Mouse (Mus musculus): Measurements from ENCODE around the gene Rhd.
"Not testable (repeated sequence)": the region's sequence is repeated elsewhere in the genome, so short reads cannot be mapped to it uniquely, and the experiment has no call there.

Rhd gene

GRCm38 (mm10) chr4:134863937-134864729 lies at the start of gene Rhd:
TSS of gene Rhd (plus strand) at chr4:134864536.
- DNase-seq: no peak

GRCm38 (mm10) chr4:134817706-134818105 lies 46.6 kb upstream of the Rhd start:
- DNase-seq: no peak

GRCm38 (mm10) chr4:134821061-134821460 lies 43.3 kb upstream of the Rhd start:
- DNase-seq: no peak

GRCm38 (mm10) chr4:134823560-134823959 lies 40.8 kb upstream of the Rhd start:
- no peak for DNase-seq

GRCm38 (mm10) chr4:134825864-134826263 lies 38.5 kb upstream of the Rhd start:
- DNase-seq: not testable (repeated sequence)

GRCm38 (mm10) chr4:134826348-134826747 lies 38.0 kb upstream of the Rhd start:
- DNase-seq: no peak

GRCm38 (mm10) chr4:134827806-134828205 lies 36.5 kb upstream of the Rhd start:
- no peak for DNase-seq

- DNase-seq: no peak
Measured at GRCm38 (mm10) chr4:134831934-134832333, 32.4 kb upstream of the Rhd start.

GRCm38 (mm10) chr4:134835486-134835885 lies 28.9 kb upstream of the Rhd start:
- no peak for DNase-seq

- no peak for DNase-seq
Measured at GRCm38 (mm10) chr4:134838221-134838620, 26.1 kb upstream of the Rhd start.

- DNase-seq: not testable (repeated sequence)
Measured at GRCm38 (mm10) chr4:134838706-134839105, 25.6 kb upstream of the Rhd start.

GRCm38 (mm10) chr4:134840231-134840630 lies 24.1 kb upstream of the Rhd start:
- DNase-seq: no peak

- DNase-seq: peak; percentile 30
Measured at GRCm38 (mm10) chr4:134843566-134843965, 20.8 kb upstream of the Rhd start.

- DNase-seq: no peak
Measured at GRCm38 (mm10) chr4:134847587-134847986, 16.7 kb upstream of the Rhd start.

GRCm38 (mm10) chr4:134850551-134850950 lies 13.8 kb upstream of the Rhd start:
- DNase-seq: no peak

- DNase-seq: no peak
Measured at GRCm38 (mm10) chr4:134851236-134851635, 13.1 kb upstream of the Rhd start.

GRCm38 (mm10) chr4:134851876-134852275 lies 12.5 kb upstream of the Rhd start:
- peak; percentile 37 for DNase-seq

GRCm38 (mm10) chr4:134852438-134853255 lies 11.7 kb upstream of the Rhd start:
- peak; percentile 73 for DNase-seq

- DNase-seq: peak; percentile 99
Measured at GRCm38 (mm10) chr4:134853259-134853636, 11.1 kb upstream of the Rhd start, which contains the start of gene Maco1. TSS of gene Maco1 (minus strand) at chr4:134853345.

GRCm38 (mm10) chr4:134853637-134854485 lies 10.5 kb upstream of the Rhd start:
- peak; percentile 96 for DNase-seq

GRCm38 (mm10) chr4:134855371-134855770 lies 9.0 kb upstream of the Rhd start:
- DNase-seq: peak; percentile 34

- no peak for DNase-seq
Measured at GRCm38 (mm10) chr4:134856056-134856455, 8.3 kb upstream of the Rhd start.

GRCm38 (mm10) chr4:134856501-134856900 lies 7.8 kb upstream of the Rhd start:
- no peak for DNase-seq

Measured in cerebellum, adult 9-11 months (tissue).